In genomic region chr5:137610548-137611244, GRCm38 (mm10) we compare ENCODE assay signal across 8 mouse cellular contexts. TPM values are rescaled to one million over a fixed set of nuclear protein-coding genes. Genes with fewer than 3 reads are reported as not detected.
DNase-seq lines count a peak whose midpoint lies in the region; ATAC-seq and TF ChIP-seq lines count a peak whose summit lies in the region.

No protein-coding gene starts in this region.

- no peaks in the 10 kb centered on the region for H3K9me3 ChIP-seq in midbrain, embryonic 11.5 days (ENCODE audit: control insufficient read depth, low read length)
- no peaks in the 10 kb centered on the region for H3K9me3 ChIP-seq in midbrain, embryonic 15.5 days
- H3K9me3 ChIP-seq in hindbrain, embryonic 16.5 days (ENCODE audit: control insufficient read depth, low read length), result no peaks in the 10 kb centered on the region
- no peaks in the 10 kb centered on the region for H3K9me3 ChIP-seq in liver, embryonic 13.5 days (replicated peaks)

- H3K27me3 ChIP-seq in midbrain, embryonic 11.5 days (ENCODE audit: control insufficient read depth, insufficient read depth, low read length), result no peaks in the 10 kb centered on the region; the same call in 1 of the 2 replicates
- H3K27me3 ChIP-seq in midbrain, embryonic 15.5 days (replicated peaks), result no peaks in the 10 kb centered on the region; the same call in 1 of the 2 replicates
- H3K27me3 ChIP-seq in hindbrain, embryonic 16.5 days (replicated peaks; ENCODE audit: control insufficient read depth, insufficient read depth, low read length), result no peaks in the 10 kb centered on the region
- peaks cover 20% of the 10 kb centered on the region for H3K27me3 ChIP-seq in liver, embryonic 13.5 days
- H3K27me3 ChIP-seq in small intestine, adult 2 months (ENCODE audit: control insufficient read depth, insufficient read depth, low read length), result no peaks in the 10 kb centered on the region

- peak overlapping the region; percentile 30 for H3K9ac ChIP-seq in midbrain, embryonic 11.5 days (ENCODE audit: low read length)
- H3K9ac ChIP-seq in midbrain, embryonic 15.5 days, result no peak overlapping the region
- peak overlapping the region; percentile 13; the same call in 1 of the 2 replicates for H3K9ac ChIP-seq in hindbrain, embryonic 16.5 days (ENCODE audit: low read depth, low read length)
- H3K9ac ChIP-seq in liver, embryonic 13.5 days, result peak overlapping the region; percentile 29; the same call in 1 of the 2 replicates

- 17% methylated on average over 11 of the region's 12 CpGs for WGBS in midbrain, embryonic 11.5 days
- 17% methylated on average over 12 of the region's 12 CpGs for WGBS in midbrain, embryonic 15.5 days
- WGBS in hindbrain, embryonic 16.5 days, result 23% methylated on average over 11 of the region's 12 CpGs
- WGBS in liver, embryonic 13.5 days (ENCODE audit: insufficient replicate concordance), result 30% methylated on average over 12 of the region's 12 CpGs
- WGBS in small intestine, adult 2 months, result 45% methylated on average over 12 of the region's 12 CpGs

- no peak for TF ChIP-seq CTCF in gastrocnemius, adult 2 months (IDR thresholded peaks at IDR 0.05)
- TF ChIP-seq CTCF in small intestine, adult 2 months (IDR thresholded peaks at IDR 0.05; ENCODE audit: extremely low read depth, insufficient read length, insufficient replicate concordance, low read depth, low read length), result no peak

- peaks cover 26% of the 10 kb centered on the region for H3K4me1 ChIP-seq in midbrain, embryonic 11.5 days (ENCODE audit: control insufficient read depth, insufficient read depth, low read length)
- peaks cover 12% of the 10 kb centered on the region; the same call in 1 of the 2 replicates for H3K4me1 ChIP-seq in midbrain, embryonic 15.5 days
- peaks cover 6% of the 10 kb centered on the region for H3K4me1 ChIP-seq in hindbrain, embryonic 16.5 days (ENCODE audit: control insufficient read depth, insufficient read depth, low read depth, low read length)
- peaks cover 57% of the 10 kb centered on the region for H3K4me1 ChIP-seq in liver, embryonic 13.5 days (replicated peaks)
- H3K4me1 ChIP-seq in small intestine, adult 2 months (ENCODE audit: control insufficient read depth, insufficient read depth, insufficient read length, low read length), result peaks cover 16% of the 10 kb centered on the region

- TF ChIP-seq POLR2A in small intestine, adult 2 months (IDR thresholded peaks at IDR 0.05; ENCODE audit: low read depth, low read length), result no peak

- peak overlapping the region; percentile 22 for H3K4me2 ChIP-seq in midbrain, embryonic 11.5 days
- H3K4me2 ChIP-seq in midbrain, embryonic 15.5 days, result no peak overlapping the region
- H3K4me2 ChIP-seq in hindbrain, embryonic 16.5 days (ENCODE audit: low read length), result no peak overlapping the region
- peak overlapping the region; percentile 32 for H3K4me2 ChIP-seq in liver, embryonic 13.5 days

- DNase-seq in midbrain, embryonic 11.5 days (ENCODE audit: low spot score, missing footprints), result peak; percentile 87
- DNase-seq in gastrocnemius, adult 2 months, result peak; percentile 91
- no peak for DNase-seq in liver, embryonic 13.5 days
- no peak for DNase-seq in right cerebral cortex, postnatal 25 days
- no peak for DNase-seq in frontal cortex, postnatal 25 days (ENCODE audit: low spot score in 2 of 2)

- ATAC-seq in midbrain, embryonic 11.5 days (ENCODE audit: low FRiP score), result peak; percentile 15; the same call in 1 of the 2 replicates
- no peak for ATAC-seq in midbrain, embryonic 15.5 days (replicated peaks)
- ATAC-seq in hindbrain, embryonic 16.5 days, result no peak
- no peak for ATAC-seq in liver, embryonic 13.5 days (ENCODE audit: low read depth)

- no peak overlapping the region for H3K4me3 ChIP-seq in midbrain, embryonic 11.5 days (ENCODE audit: low read depth, low read length)
- no peak overlapping the region for H3K4me3 ChIP-seq in midbrain, embryonic 15.5 days
- H3K4me3 ChIP-seq in gastrocnemius, adult 2 months, result peak overlapping the region; percentile 72
- H3K4me3 ChIP-seq in hindbrain, embryonic 16.5 days (ENCODE audit: low read length), result no peak overlapping the region; the same call in 1 of the 2 replicates
- peak overlapping the region; percentile 16 for H3K4me3 ChIP-seq in liver, embryonic 13.5 days (replicated peaks)
- peak overlapping the region; percentile 47 for H3K4me3 ChIP-seq in small intestine, adult 2 months (ENCODE audit: low read depth, low read length)

- H3K36me3 ChIP-seq in midbrain, embryonic 11.5 days (ENCODE audit: control insufficient read depth, insufficient read depth, low read length), result no peaks in the 10 kb centered on the region
- H3K36me3 ChIP-seq in midbrain, embryonic 15.5 days (replicated peaks), result no peaks in the 10 kb centered on the region
- H3K36me3 ChIP-seq in hindbrain, embryonic 16.5 days (ENCODE audit: control insufficient read depth, insufficient read depth, low read length), result no peaks in the 10 kb centered on the region
- peaks cover 4% of the 10 kb centered on the region; the same call in 1 of the 2 replicates for H3K36me3 ChIP-seq in liver, embryonic 13.5 days
- peaks cover 6% of the 10 kb centered on the region; the same call in 1 of the 2 replicates for H3K36me3 ChIP-seq in small intestine, adult 2 months (ENCODE audit: control insufficient read depth, insufficient read depth, low read length)

- H3K27ac ChIP-seq in midbrain, embryonic 11.5 days (ENCODE audit: low read depth, low read length), result peak overlapping the region; percentile 40; the same call in 1 of the 2 replicates
- no peak overlapping the region for H3K27ac ChIP-seq in midbrain, embryonic 15.5 days
- H3K27ac ChIP-seq in gastrocnemius, adult 2 months, result peak overlapping the region; percentile 88
- no peak overlapping the region for H3K27ac ChIP-seq in hindbrain, embryonic 16.5 days (ENCODE audit: low read depth, low read length)
- peak overlapping the region; percentile 74 for H3K27ac ChIP-seq in liver, embryonic 13.5 days
- H3K27ac ChIP-seq in small intestine, adult 2 months (ENCODE audit: insufficient read depth, low read depth, low read length), result peak overlapping the region; percentile 27

- intact Hi-C loops in gastrocnemius, adult 2 months (cut with DNase I), result no loop called here

RNA-seq across cellular contexts. Expression of gene Pcolce, which starts 2.9 kb away (rescaled TPM):
- 58.8 and 61.4 TPM in 2 replicates for polyA plus RNA-seq in midbrain, embryonic 11.5 days (2014; fragmentation: Nextera tagmentation; extraction: Ambion mirVana)
- 15.1 and 16.7 TPM in 2 replicates for polyA plus RNA-seq in midbrain, embryonic 15.5 days (2015; fragmentation: Nextera tagmentation; extraction: Ambion mirVana)
- 10 to 100 TPM; 30.9 to 76.1 TPM for total RNA-seq in gastrocnemius, adult 2 months (2021)
- 23.3 and 25.7 TPM in 2 replicates for polyA plus RNA-seq in hindbrain, embryonic 16.5 days (2015; fragmentation: Nextera tagmentation; extraction: Ambion mirVana)
- polyA plus RNA-seq in liver, embryonic 13.5 days (2015; fragmentation: Nextera tagmentation; extraction: Ambion mirVana), result 15.5 and 16.1 TPM in 2 replicates
- 30.4 and 31.1 TPM in 2 replicates for polyA plus RNA-seq in small intestine, adult 2 months (2012; rRNA removed)

RNA-seq across cellular contexts. Expression of gene Mospd3, which starts 9.8 kb away (rescaled TPM):
- polyA plus RNA-seq in midbrain, embryonic 11.5 days (2014; fragmentation: Nextera tagmentation; extraction: Ambion mirVana), result 19.0 and 19.8 TPM in 2 replicates
- 66.9 and 68.2 TPM in 2 replicates for polyA plus RNA-seq in midbrain, embryonic 15.5 days (2015; fragmentation: Nextera tagmentation; extraction: Ambion mirVana)
- 10 to 100 TPM in 1 of 2 experiments, 1 to 10 TPM in 1; 9.8 to 12.2 TPM for total RNA-seq in gastrocnemius, adult 2 months (2021)
- 60.0 and 63.4 TPM in 2 replicates for polyA plus RNA-seq in hindbrain, embryonic 16.5 days (2015; fragmentation: Nextera tagmentation; extraction: Ambion mirVana)
- 32.3 and 32.8 TPM in 2 replicates for polyA plus RNA-seq in liver, embryonic 13.5 days (2015; fragmentation: Nextera tagmentation; extraction: Ambion mirVana)
- 89.7 and 164 TPM in 2 replicates for polyA plus RNA-seq in small intestine, adult 2 months (2012; rRNA removed)

RNA-seq across cellular contexts. Expression of gene Fbxo24, which starts 18.1 kb away (rescaled TPM):
- 0.10 and 0.16 TPM in 2 replicates for polyA plus RNA-seq in midbrain, embryonic 11.5 days (2014; fragmentation: Nextera tagmentation; extraction: Ambion mirVana)
- 0.13 and 0.17 TPM in 2 replicates for polyA plus RNA-seq in midbrain, embryonic 15.5 days (2015; fragmentation: Nextera tagmentation; extraction: Ambion mirVana)
- under 1 TPM; 0.15 to 0.28 TPM for total RNA-seq in gastrocnemius, adult 2 months (2021)
- polyA plus RNA-seq in hindbrain, embryonic 16.5 days (2015; fragmentation: Nextera tagmentation; extraction: Ambion mirVana), result not detected in 2 replicates
- polyA plus RNA-seq in liver, embryonic 13.5 days (2015; fragmentation: Nextera tagmentation; extraction: Ambion mirVana), result 0.08 TPM in 1 of 2 replicates, not detected in the other
- 0.08 and 0.19 TPM in 2 replicates for polyA plus RNA-seq in small intestine, adult 2 months (2012; rRNA removed)

RNA-seq across cellular contexts. Expression of gene Lrch4, which starts 18.2 kb away (rescaled TPM):
- 27.3 and 28.3 TPM in 2 replicates for polyA plus RNA-seq in midbrain, embryonic 11.5 days (2014; fragmentation: Nextera tagmentation; extraction: Ambion mirVana)
- 18.8 and 19.1 TPM in 2 replicates for polyA plus RNA-seq in midbrain, embryonic 15.5 days (2015; fragmentation: Nextera tagmentation; extraction: Ambion mirVana)
- total RNA-seq in gastrocnemius, adult 2 months (2021), result 10 to 100 TPM; 15.6 to 17.1 TPM
- 14.9 and 21.6 TPM in 2 replicates for polyA plus RNA-seq in hindbrain, embryonic 16.5 days (2015; fragmentation: Nextera tagmentation; extraction: Ambion mirVana)
- 24.8 and 32.0 TPM in 2 replicates for polyA plus RNA-seq in liver, embryonic 13.5 days (2015; fragmentation: Nextera tagmentation; extraction: Ambion mirVana)
- 38.4 and 54.1 TPM in 2 replicates for polyA plus RNA-seq in small intestine, adult 2 months (2012; rRNA removed)

RNA-seq across cellular contexts. Expression of gene Gm20605, which starts 18.3 kb away (rescaled TPM):
- polyA plus RNA-seq in midbrain, embryonic 11.5 days (2014; fragmentation: Nextera tagmentation; extraction: Ambion mirVana), result 4.5 and 5.8 TPM in 2 replicates
- polyA plus RNA-seq in midbrain, embryonic 15.5 days (2015; fragmentation: Nextera tagmentation; extraction: Ambion mirVana), result 11.3 and 11.8 TPM in 2 replicates
- total RNA-seq in gastrocnemius, adult 2 months (2021), result 1 to 10 TPM; 2.9 to 3.3 TPM
- polyA plus RNA-seq in hindbrain, embryonic 16.5 days (2015; fragmentation: Nextera tagmentation; extraction: Ambion mirVana), result 7.4 and 7.6 TPM in 2 replicates
- polyA plus RNA-seq in liver, embryonic 13.5 days (2015; fragmentation: Nextera tagmentation; extraction: Ambion mirVana), result 3.4 and 4.1 TPM in 2 replicates
- 19.1 and 29.0 TPM in 2 replicates for polyA plus RNA-seq in small intestine, adult 2 months (2012; rRNA removed)

Comparison
In these comparisons a context has a peak if more than half of its experiments do, and no peak if none do; other contexts are left out.
1. H3K27ac ChIP-seq: peak in midbrain, embryonic 11.5 days (single experiment), gastrocnemius, adult 2 months (single experiment), liver, embryonic 13.5 days (single experiment) and small intestine, adult 2 months (single experiment); none in midbrain, embryonic 15.5 days (single experiment) and hindbrain, embryonic 16.5 days (single experiment).
2. H3K4me2 ChIP-seq: peak in midbrain, embryonic 11.5 days (single experiment) and liver, embryonic 13.5 days (single experiment); none in midbrain, embryonic 15.5 days (single experiment) and hindbrain, embryonic 16.5 days (single experiment).
3. DNase-seq: peak in midbrain, embryonic 11.5 days (single experiment) and gastrocnemius, adult 2 months (single experiment); none in liver, embryonic 13.5 days (single experiment), right cerebral cortex, postnatal 25 days (single experiment) and frontal cortex, postnatal 25 days (0 of 2).
4. H3K4me3 ChIP-seq: peak in gastrocnemius, adult 2 months (single experiment), liver, embryonic 13.5 days (single experiment) and small intestine, adult 2 months (single experiment); none in midbrain, embryonic 11.5 days (single experiment), midbrain, embryonic 15.5 days (single experiment) and hindbrain, embryonic 16.5 days (single experiment).